Mouse (Mus musculus) megakaryocyte-erythroid progenitor cell, adult 5-6 weeks (primary cell): ENCODE data around the gene Susd1. TPM values are rescaled to one million over a fixed set of nuclear protein-coding genes. Genes with fewer than 3 reads are reported as not detected.
A peak's percentile ranks its signal among the peaks of the same experiment; 100 is the strongest.

Experiments
- ATAC-seq: replicated peaks from 2 replicates; pipeline ENCODE4 v1.8.0; 2016; ENCODE audit warnings: mild to moderate bottlenecking, inconsistent platforms; ENCODE audit not compliant: severe bottlenecking, poor library complexity, low FRiP score, low TSS enrichment
- total RNA-seq, 2 experiments: library from RNA; stranded (forward) in 1 of 2; stranded (reverse) in 1 of 2; fragments of 200-1000, 215-1000 nt in 1 of 2; fragments of >200 nt in 1 of 2; fragmentation: Nextera tagmentation in 1 of 2; gene quantifications; 2 replicates each; pipeline ENCODE4 v1.2.3; 2014 to 2017

Susd1 gene
- total RNA-seq, 2 experiments from 2014 or later = 55.2 to 91.5 TPM

DNA sequence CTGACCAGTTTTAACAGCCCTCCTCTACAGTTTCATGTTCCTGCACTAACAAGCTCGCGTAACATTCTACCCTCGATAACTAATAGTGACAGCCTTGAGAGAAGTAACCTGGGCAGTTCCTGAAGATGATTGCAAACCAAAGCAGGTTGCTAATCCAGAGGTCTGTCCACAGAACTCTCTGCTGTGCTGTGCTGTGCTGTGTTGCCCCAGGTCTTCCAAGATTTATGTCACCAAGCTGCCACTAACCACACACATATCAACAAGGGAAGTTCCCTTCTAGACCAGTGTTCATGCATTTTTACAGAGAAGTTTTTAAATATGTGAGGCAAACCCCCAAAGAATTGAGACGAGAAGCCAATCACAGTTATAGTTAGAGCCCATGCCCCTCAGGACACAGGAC is 164.3 kb downstream of the Susd1 start:
- ATAC-seq = no peak

DNA sequence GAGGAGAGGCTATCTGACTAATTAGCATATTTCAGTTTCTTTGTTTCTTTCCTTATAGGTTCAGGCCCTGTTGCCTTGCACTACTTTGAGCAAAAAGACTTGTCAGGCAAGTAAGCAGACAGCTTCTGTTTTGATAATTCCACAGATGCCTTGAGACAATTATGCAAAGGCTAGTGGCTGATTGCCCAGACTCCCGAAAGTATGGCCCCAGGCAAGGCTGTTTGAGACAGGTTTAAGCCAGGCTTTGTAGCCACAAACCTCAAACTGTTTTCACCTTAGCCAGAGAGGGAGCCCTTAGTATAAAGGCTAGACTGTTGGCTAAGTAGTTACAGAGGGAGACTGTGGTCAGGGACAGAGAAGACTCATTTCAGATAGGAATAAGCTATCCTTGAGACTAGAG is 165.1 kb downstream of the Susd1 start:
- ATAC-seq = peak; percentile 54

DNA sequence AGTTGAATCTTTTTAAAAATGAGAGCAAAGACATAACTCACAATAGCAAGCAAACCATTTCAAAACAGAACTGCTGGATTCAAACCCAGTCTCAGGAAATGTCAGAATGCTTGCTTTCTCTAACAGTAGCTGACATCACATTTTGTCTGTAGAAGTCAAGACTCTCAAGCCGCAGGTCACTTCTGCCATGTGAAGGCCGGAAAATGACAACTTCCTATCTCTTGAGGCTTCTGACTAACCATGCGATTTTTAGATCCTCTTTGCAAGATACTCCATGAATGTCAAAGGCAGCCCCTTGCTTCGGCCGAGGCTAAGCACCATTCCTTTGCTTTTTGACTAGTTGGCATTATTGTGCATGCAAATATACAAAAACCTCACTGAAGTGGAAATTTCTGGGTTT is 172.8 kb downstream of the Susd1 start:
- no peak for ATAC-seq

DNA sequence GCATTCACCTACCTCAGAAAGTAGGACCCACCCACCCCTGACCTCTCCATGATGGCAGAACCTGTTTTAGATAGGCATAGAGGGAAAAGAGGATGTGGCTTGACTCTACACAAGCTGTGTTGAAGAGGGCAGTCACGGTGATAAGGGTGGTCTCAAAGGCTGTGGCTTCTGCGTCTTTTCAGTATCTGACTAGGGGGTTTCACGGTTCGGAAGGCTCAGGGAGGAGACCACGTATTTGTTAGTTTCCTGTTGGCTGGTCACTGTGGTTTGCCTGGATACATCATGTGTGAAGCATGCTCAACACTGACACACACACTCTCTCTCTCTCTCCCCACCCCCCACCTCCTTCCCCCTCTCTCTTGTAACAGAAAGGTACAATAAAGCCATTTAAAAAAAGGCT is 173.3 kb downstream of the Susd1 start:
- peak; percentile 21; the same call in 1 of the 2 replicates for ATAC-seq

Other genes with a start within 250 kb of the Susd1 start
- gene Ugcg, start 249.4 kb downstream of the Susd1 start, total RNA-seq (2014; fragmentation: Nextera tagmentation) = 223 and 236 TPM in 2 replicates
- 225 and 282 TPM in 2 replicates for gene Ugcg, start 249.4 kb downstream of the Susd1 start, total RNA-seq (2017)
- 153 and 199 TPM in 2 replicates for gene Ptbp3, start 110.7 kb upstream of the Susd1 start, total RNA-seq (2014; fragmentation: Nextera tagmentation)
- 175 and 204 TPM in 2 replicates for gene Ptbp3, start 110.7 kb upstream of the Susd1 start, total RNA-seq (2017)
- gene Hsdl2, start 142.9 kb upstream of the Susd1 start, total RNA-seq (2014; fragmentation: Nextera tagmentation) = 28.3 and 35.5 TPM in 2 replicates
- 48.3 and 54.6 TPM in 2 replicates for gene Hsdl2, start 142.9 kb upstream of the Susd1 start, total RNA-seq (2017)
- gene E130308A19Rik, start 187.6 kb upstream of the Susd1 start, total RNA-seq (2014; fragmentation: Nextera tagmentation) = 24.1 and 39.1 TPM in 2 replicates
- 9.6 and 17.0 TPM in 2 replicates for gene E130308A19Rik, start 187.6 kb upstream of the Susd1 start, total RNA-seq (2017)